Mouse (Mus musculus) thymus, adult 2 months (tissue): ENCODE results near the gene Spout1.

Experiments
- CTCF ChIP-seq: fragments of 200-500 bp; IDR thresholded peaks from 2 replicates; pipeline ENCODE4 v1.5.1; 2012; ENCODE audit warnings: mild to moderate bottlenecking, control low read depth, low read length, moderate library complexity, borderline replicate concordance; ENCODE audit not compliant: control insufficient read depth, poor library complexity, insufficient read depth; ENCODE audit errors: extremely low read depth
- POLR2A ChIP-seq: fragments of 200-500 bp; IDR thresholded peaks from 2 replicates; pipeline ENCODE4 v1.6.1; 2012; ENCODE audit warnings: mild to moderate bottlenecking, low read length, control low read depth, moderate library complexity; ENCODE audit not compliant: control insufficient read depth, poor library complexity, insufficient read depth; ENCODE audit errors: extremely low read depth

GRCm38 (mm10) chr2:30130156-30130555 is 48.1 kb downstream of the Spout1 start:
- TF ChIP-seq POLR2A: no peak
- no peak for TF ChIP-seq CTCF
